Mouse (Mus musculus) spleen, adult 10 weeks (tissue): ENCODE data around the gene Olfr150. TPM values are rescaled to one million over a fixed set of nuclear protein-coding genes. Genes with fewer than 3 reads are reported as not detected.

Experiments used
- polyA plus RNA-seq: library from polyadenylated mRNA; stranded (reverse); fragments of 350-450 nt; fragmentation: Illumina TruSeq; extraction: RNeasy Lipid Tissue Mini Kit (QIAGEN cat#74804); gene quantifications from one replicate; pipeline ENCODE4 v1.2.3, GENCODE M21; 2015; ENCODE audit warnings: low replicate concordance; ENCODE audit not compliant: insufficient read depth

The Olfr150 gene
- not detected for polyA plus RNA-seq

GRCm38 (mm10) chr9:39730678-39731077 is at the start of gene Olfr150:
Olfr150 (plus strand) TSS chr9:39730978.

GRCm38 (mm10) chr9:39707017-39707416 is 23.8 kb upstream of the Olfr150 start, which contains the start of gene Olfr149:
Olfr149 (minus strand) TSS chr9:39707117.

GRCm38 (mm10) chr9:39711053-39711452 is 19.7 kb upstream of the Olfr150 start, which contains the start of gene Olfr965:
Olfr965 (plus strand) TSS chr9:39711353.

GRCm38 (mm10) chr9:39745949-39746348 is 15.2 kb downstream of the Olfr150 start, which contains the start of gene Olfr967:
Olfr967 (plus strand) TSS chr9:39746249.

GRCm38 (mm10) chr9:39783153-39783552 is 52.4 kb downstream of the Olfr150 start, which contains the start of gene Olfr968:
Olfr968 (minus strand) TSS chr9:39783253.

Other genes starting within 250 kb of the Olfr150 start
- gene Olfr44, start 237.0 kb upstream of the Olfr150 start, polyA plus RNA-seq, result not detected
- not detected for gene Olfr957, start 215.2 kb upstream of the Olfr150 start, polyA plus RNA-seq
- not detected for gene Olfr958, start 176.9 kb upstream of the Olfr150 start, polyA plus RNA-seq
- not detected for gene Olfr959, start 155.4 kb upstream of the Olfr150 start, polyA plus RNA-seq
- 0.11 TPM for gene AW551984, start 126.6 kb upstream of the Olfr150 start, polyA plus RNA-seq
- not detected for gene Olfr148, start 120.3 kb upstream of the Olfr150 start, polyA plus RNA-seq
- not detected for gene Olfr960, start 109.6 kb upstream of the Olfr150 start, polyA plus RNA-seq
- not detected for gene Olfr961, start 85.9 kb upstream of the Olfr150 start, polyA plus RNA-seq
- not detected for gene Olfr963, start 63.8 kb upstream of the Olfr150 start, polyA plus RNA-seq
- gene Olfr149, start 23.9 kb upstream of the Olfr150 start, polyA plus RNA-seq, result not detected
- not detected for gene Olfr965, start 19.6 kb upstream of the Olfr150 start, polyA plus RNA-seq
- not detected for gene Olfr967, start 15.3 kb downstream of the Olfr150 start, polyA plus RNA-seq
- gene Olfr968, start 52.3 kb downstream of the Olfr150 start, polyA plus RNA-seq, result not detected
- gene Olfr969, start 60.0 kb downstream of the Olfr150 start, polyA plus RNA-seq, result not detected
- gene Olfr970, start 77.9 kb downstream of the Olfr150 start, polyA plus RNA-seq, result not detected
- gene Olfr971, start 105.9 kb downstream of the Olfr150 start, polyA plus RNA-seq, result not detected
- not detected for gene Olfr972, start 135.4 kb downstream of the Olfr150 start, polyA plus RNA-seq
- gene Olfr229, start 176.4 kb downstream of the Olfr150 start, polyA plus RNA-seq, result not detected
- gene Olfr974, start 206.5 kb downstream of the Olfr150 start, polyA plus RNA-seq, result not detected
- not detected for gene Olfr975, start 221.1 kb downstream of the Olfr150 start, polyA plus RNA-seq
- gene Olfr976, start 230.2 kb downstream of the Olfr150 start, polyA plus RNA-seq, result not detected